Mouse (Mus musculus): Measurements from ENCODE around the gene Gm17545.

DNA sequence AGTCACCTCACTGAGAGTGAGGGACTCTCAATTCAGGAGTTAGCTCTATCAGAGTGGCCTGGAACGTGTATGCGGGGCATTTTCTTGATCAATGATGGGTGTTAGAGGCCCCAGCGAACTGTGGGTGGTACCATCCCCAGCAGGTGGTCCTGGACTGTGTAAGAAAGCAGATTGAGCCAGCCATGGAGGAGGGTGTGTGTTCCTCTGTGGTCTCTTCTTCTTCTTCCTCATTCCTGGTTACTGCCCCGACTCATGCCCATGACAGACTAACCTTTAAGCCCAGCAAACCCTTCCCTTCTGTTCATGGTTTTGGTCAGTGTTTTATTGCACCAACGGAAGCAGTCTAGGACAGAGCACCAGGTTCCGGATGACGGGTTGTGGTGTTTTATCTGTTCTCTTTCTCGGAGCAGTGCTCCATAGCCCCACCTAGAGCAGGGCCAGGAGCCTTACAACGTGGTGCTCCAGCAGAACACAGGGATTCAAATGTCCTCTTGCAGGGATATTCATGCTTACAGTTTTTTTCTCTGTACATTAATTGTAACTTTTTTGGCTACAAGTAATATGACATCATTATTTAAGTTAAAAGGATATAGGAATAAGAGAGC lies 40.2 kb downstream of the Gm17545 start:
- TF ChIP-seq POLR2A (IDR thresholded peaks at IDR 0.05; ENCODE audit: low read depth, low read length): no peak
- TF ChIP-seq CTCF (IDR thresholded peaks at IDR 0.05; ENCODE audit: extremely low read depth, insufficient read length, insufficient replicate concordance, low read depth, low read length): no peak

Measured in small intestine, adult 2 months (tissue).